Mouse (Mus musculus): ENCODE data around the gene Map3k1. TPM values are rescaled to one million over a fixed set of nuclear protein-coding genes. Genes with fewer than 3 reads are reported as not detected.

Gene Map3k1
- polyA plus RNA-seq, 1 experiment from 2014 or later: 10.5 TPM

- H3K36me3 ChIP-seq: no peaks in the 10 kb centered on the region
- no peak overlapping the region for H3K4me3 ChIP-seq
- no peak for DNase-seq (ENCODE audit: low spot score)
- H3K9me3 ChIP-seq (replicated peaks): no peaks in the 10 kb centered on the region
- H3K4me1 ChIP-seq: peaks cover 53% of the 10 kb centered on the region
- no peak overlapping the region for H3K27ac ChIP-seq (replicated peaks)
- 74% methylated on average over 11 of the region's 11 CpGs for WGBS
- no peaks in the 10 kb centered on the region for H3K27me3 ChIP-seq (ENCODE audit: low read depth, poor library complexity, severe bottlenecking)
These were observed 12.4 kb downstream of the Map3k1 start for GRCm38 (mm10) chr13:111796191-111796920.

GRCm38 (mm10) chr13:111792975-111793287 is 15.9 kb downstream of the Map3k1 start:
- Histone ChIP-seq H3K9me3 (replicated peaks) (no peaks in the 10 kb centered on the region), H3K4me3 (no peak overlapping the region), H3K36me3 (no peaks in the 10 kb centered on the region), H3K4me1 (peaks cover 70% of the 10 kb centered on the region), H3K27ac (replicated peaks) (no peak overlapping the region), H3K27me3 (ENCODE audit: low read depth, poor library complexity, severe bottlenecking) (no peaks in the 10 kb centered on the region)
- DNase-seq (ENCODE audit: low spot score): no peak
- WGBS: 93% methylated on average over 14 of the region's 14 CpGs

- no peak overlapping the region for H3K27ac ChIP-seq (replicated peaks)
- no peaks in the 10 kb centered on the region for H3K36me3 ChIP-seq
- no peaks in the 10 kb centered on the region for H3K9me3 ChIP-seq (replicated peaks)
- peaks cover 65% of the 10 kb centered on the region for H3K4me1 ChIP-seq
- no peak overlapping the region for H3K4me3 ChIP-seq
- H3K27me3 ChIP-seq (ENCODE audit: low read depth, poor library complexity, severe bottlenecking): no peaks in the 10 kb centered on the region
- no peak for DNase-seq (ENCODE audit: low spot score)
- 81% methylated on average over 16 of the region's 16 CpGs for WGBS
These were observed 16.4 kb downstream of the Map3k1 start for GRCm38 (mm10) chr13:111792130-111792974.

GRCm38 (mm10) chr13:111791596-111791995 is 17.2 kb downstream of the Map3k1 start:
- Histone ChIP-seq H3K27ac (replicated peaks) (no peak overlapping the region), H3K4me3 (no peak overlapping the region), H3K36me3 (no peaks in the 10 kb centered on the region), H3K27me3 (ENCODE audit: low read depth, poor library complexity, severe bottlenecking) (no peaks in the 10 kb centered on the region), H3K9me3 (replicated peaks) (no peaks in the 10 kb centered on the region), H3K4me1 (peaks cover 57% of the 10 kb centered on the region)
- DNase-seq (ENCODE audit: low spot score): no peak
- WGBS: 89% methylated on average over 11 of the region's 11 CpGs

- no peaks in the 10 kb centered on the region for H3K27me3 ChIP-seq (ENCODE audit: low read depth, poor library complexity, severe bottlenecking)
- no peak for DNase-seq (ENCODE audit: low spot score)
- peaks cover 55% of the 10 kb centered on the region for H3K4me1 ChIP-seq
- no peaks in the 10 kb centered on the region for H3K9me3 ChIP-seq (replicated peaks)
- H3K36me3 ChIP-seq: no peaks in the 10 kb centered on the region
- 51% methylated on average over 9 of the region's 9 CpGs for WGBS
- no peak overlapping the region for H3K27ac ChIP-seq (replicated peaks)
- no peak overlapping the region for H3K4me3 ChIP-seq
These were observed 19.2 kb downstream of the Map3k1 start for GRCm38 (mm10) chr13:111789420-111790065.

GRCm38 (mm10) chr13:111788882-111789281 is 19.9 kb downstream of the Map3k1 start:
- no peaks in the 10 kb centered on the region for H3K27me3 ChIP-seq (ENCODE audit: low read depth, poor library complexity, severe bottlenecking)
- H3K4me3 ChIP-seq: no peak overlapping the region
- no peaks in the 10 kb centered on the region for H3K36me3 ChIP-seq
- no peaks in the 10 kb centered on the region for H3K9me3 ChIP-seq (replicated peaks)
- WGBS: 84% methylated on average over 9 of the region's 9 CpGs
- DNase-seq (ENCODE audit: low spot score): no peak
- H3K27ac ChIP-seq (replicated peaks): no peak overlapping the region; the same call in 1 of the 2 replicates
- peaks cover 55% of the 10 kb centered on the region for H3K4me1 ChIP-seq

- no peak overlapping the region for H3K27ac ChIP-seq (replicated peaks)
- no peaks in the 10 kb centered on the region for H3K36me3 ChIP-seq
- H3K9me3 ChIP-seq (replicated peaks): no peaks in the 10 kb centered on the region
- H3K27me3 ChIP-seq (ENCODE audit: low read depth, poor library complexity, severe bottlenecking): no peaks in the 10 kb centered on the region
- H3K4me1 ChIP-seq: peaks cover 55% of the 10 kb centered on the region
- DNase-seq (ENCODE audit: low spot score): peak; percentile 80
- H3K4me3 ChIP-seq: no peak overlapping the region
- WGBS: 44% methylated on average over 18 of the region's 18 CpGs
These were observed 20.8 kb downstream of the Map3k1 start for GRCm38 (mm10) chr13:111787857-111788619.

- Histone ChIP-seq H3K4me3 (no peak overlapping the region), H3K36me3 (peaks cover 12% of the 10 kb centered on the region), H3K27ac (replicated peaks) (no peak overlapping the region), H3K4me1 (peaks cover 40% of the 10 kb centered on the region), H3K9me3 (replicated peaks) (no peaks in the 10 kb centered on the region), H3K27me3 (ENCODE audit: low read depth, poor library complexity, severe bottlenecking) (no peaks in the 10 kb centered on the region)
- 95% methylated on average over 7 of the region's 7 CpGs for WGBS
- no peak for DNase-seq (ENCODE audit: low spot score)
These were observed 22.2 kb downstream of the Map3k1 start for GRCm38 (mm10) chr13:111786584-111786983.

GRCm38 (mm10) chr13:111783451-111783850 is 25.3 kb downstream of the Map3k1 start:
- 91% methylated on average over 8 of the region's 8 CpGs for WGBS
- peaks cover 9% of the 10 kb centered on the region for H3K4me1 ChIP-seq
- H3K4me3 ChIP-seq: no peak overlapping the region
- no peaks in the 10 kb centered on the region for H3K27me3 ChIP-seq (ENCODE audit: low read depth, poor library complexity, severe bottlenecking)
- no peaks in the 10 kb centered on the region for H3K9me3 ChIP-seq (replicated peaks)
- no peak overlapping the region for H3K27ac ChIP-seq (replicated peaks)
- no peak for DNase-seq (ENCODE audit: low spot score)
- H3K36me3 ChIP-seq: peaks cover 12% of the 10 kb centered on the region

GRCm38 (mm10) chr13:111779471-111779870 is 29.3 kb downstream of the Map3k1 start:
- DNase-seq (ENCODE audit: low spot score): no peak
- WGBS: 90% methylated on average over 5 of the region's 5 CpGs
- H3K4me3 ChIP-seq: no peak overlapping the region
- no peaks in the 10 kb centered on the region for H3K9me3 ChIP-seq (replicated peaks)
- H3K4me1 ChIP-seq: peaks cover 13% of the 10 kb centered on the region
- no peaks in the 10 kb centered on the region for H3K27me3 ChIP-seq (ENCODE audit: low read depth, poor library complexity, severe bottlenecking)
- no peak overlapping the region for H3K27ac ChIP-seq (replicated peaks)
- peaks cover 26% of the 10 kb centered on the region for H3K36me3 ChIP-seq

GRCm38 (mm10) chr13:111778606-111779005 is 30.2 kb downstream of the Map3k1 start:
- no peak for DNase-seq (ENCODE audit: low spot score)
- no peak overlapping the region for H3K27ac ChIP-seq (replicated peaks)
- no peak overlapping the region for H3K4me3 ChIP-seq

GRCm38 (mm10) chr13:111777865-111778264 is 30.9 kb downstream of the Map3k1 start:
- H3K27me3 ChIP-seq (ENCODE audit: low read depth, poor library complexity, severe bottlenecking): no peaks in the 10 kb centered on the region
- peaks cover 35% of the 10 kb centered on the region for H3K36me3 ChIP-seq
- no peak overlapping the region for H3K27ac ChIP-seq (replicated peaks)
- H3K4me1 ChIP-seq: peaks cover 13% of the 10 kb centered on the region
- 78% methylated on average over 10 of the region's 10 CpGs for WGBS
- no peak overlapping the region for H3K4me3 ChIP-seq
- DNase-seq (ENCODE audit: low spot score): no peak
- H3K9me3 ChIP-seq (replicated peaks): no peaks in the 10 kb centered on the region

More at GRCm38 (mm10) chr13:111778606-111779005, 30.2 kb downstream of the Map3k1 start:
- Histone ChIP-seq H3K36me3 (peaks cover 31% of the 10 kb centered on the region), H3K9me3 (replicated peaks) (no peaks in the 10 kb centered on the region), H3K4me1 (peaks cover 13% of the 10 kb centered on the region), H3K27me3 (ENCODE audit: low read depth, poor library complexity, severe bottlenecking) (no peaks in the 10 kb centered on the region)
- WGBS: 84% methylated on average over 6 of the region's 6 CpGs

All from midbrain, embryonic 10.5 days (tissue).